Mouse (Mus musculus) CH12.LX (cell line): Measurements from ENCODE around the gene Dnajc15.

Source experiments
- CHD2 ChIP-seq: IDR thresholded peaks from 2 replicates; pipeline ENCODE4 v1.6.1; 2011; ENCODE audit warnings: low read length, improper control_type of control experiment
- CTCF ChIP-seq, 2 experiments: IDR thresholded peaks in 1 of 2; conservative IDR thresholded peaks in 1 of 2; 2 replicates each; pipeline ENCODE4 v1.5.1; 2011 to 2012; ENCODE audit warnings: low read depth in 2 of 2, low read length in 2 of 2, improper control_type of control experiment in 1 of 2, inconsistent platforms in 1 of 2, mild to moderate bottlenecking in 1 of 2, moderate library complexity in 1 of 2
- E2F4 ChIP-seq: IDR thresholded peaks from 2 replicates; pipeline ENCODE4 v1.6.1; 2011; ENCODE audit warnings: low read depth, low read length, improper control_type of control experiment; ENCODE audit not compliant: insufficient replicate concordance
- MAZ ChIP-seq: IDR thresholded peaks from 2 replicates; pipeline ENCODE4 v1.6.1; 2012; ENCODE audit warnings: low read depth, mild to moderate bottlenecking, inconsistent platforms, low read length, improper control_type of control experiment, moderate library complexity
- POLR2A ChIP-seq: IDR thresholded peaks from 2 replicates; pipeline ENCODE4 v1.6.1; 2011; ENCODE audit warnings: low read depth, mild to moderate bottlenecking, improper control_type of control experiment, low read length
- SIN3A ChIP-seq: IDR thresholded peaks from 2 replicates; pipeline ENCODE4 v1.6.1; 2012; ENCODE audit warnings: low read length, improper control_type of control experiment, inconsistent platforms
- UBTF ChIP-seq: IDR thresholded peaks from 2 replicates; pipeline ENCODE4 v1.6.1; 2012; ENCODE audit warnings: low read depth, mild to moderate bottlenecking, inconsistent platforms, low read length, improper control_type of control experiment, moderate library complexity
- ZMIZ1 ChIP-seq: IDR thresholded peaks from 2 replicates; pipeline ENCODE4 v1.6.1; 2012; ENCODE audit warnings: low read depth, mild to moderate bottlenecking, inconsistent platforms, low read length, improper control_type of control experiment

GRCm38 (mm10) chr14:77771626-77772025 lies 103.3 kb downstream of the Dnajc15 start:
- no peak for TF ChIP-seq CHD2
- TF ChIP-seq UBTF = no peak
- TF ChIP-seq E2F4 = no peak
- TF ChIP-seq POLR2A = no peak
- TF ChIP-seq MAZ = no peak
- TF ChIP-seq ZMIZ1 = no peak
- TF ChIP-seq CTCF (conservative IDR thresholded peaks at IDR 0.05 in 1 of 2, IDR thresholded peaks at IDR 0.05 in 1 of 2; ENCODE audit: low read depth in 2 of 2, low read length in 2 of 2) = no peak
- TF ChIP-seq SIN3A = no peak
